Mouse (Mus musculus) liver, postnatal 0 days (tissue): ENCODE measurements around the gene Gm973.

ENCODE experiments used
- CTCF ChIP-seq: sonication (generic); IDR thresholded peaks from 2 replicates; pipeline ENCODE4 v1.5.1; 2016; ENCODE audit warnings: antibody characterized with exemption, low read depth
- EP300 ChIP-seq: IDR thresholded peaks from 2 replicates; pipeline ENCODE4 v1.6.1; 2016; ENCODE audit warnings: antibody characterized with exemption, low read depth, mild to moderate bottlenecking

DNA sequence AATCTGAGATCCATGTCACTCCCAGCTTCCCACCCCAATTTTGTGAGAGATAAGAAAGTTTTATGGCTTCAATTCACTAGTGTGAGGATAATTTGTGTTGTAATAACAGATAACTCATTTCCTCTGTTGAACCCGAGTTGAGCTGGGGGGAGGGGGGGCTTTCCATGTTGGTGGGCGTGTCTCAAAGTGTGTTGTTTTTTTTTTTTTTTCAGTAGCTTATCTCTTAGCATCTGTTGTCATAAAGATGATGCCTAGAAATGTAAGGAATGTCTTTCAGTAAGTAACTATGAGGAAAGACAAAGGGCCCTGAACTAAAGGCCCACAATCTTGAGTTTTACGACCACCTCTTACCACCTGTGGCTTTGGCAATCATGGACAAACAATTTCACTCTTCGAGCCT is 54.7 kb downstream of the Gm973 start:
- no peak for TF ChIP-seq CTCF
- TF ChIP-seq EP300 = no peak
